Mouse (Mus musculus) cerebellum, postnatal 14 days (tissue): ENCODE measurements around the gene Itpr2.

Source experiments
- DNase-seq, 2 experiments: peaks; one replicate each; pipeline ENCODE4 v3.0.0; 2021; ENCODE audit warnings: mixed read lengths in 2 of 2

Gene Itpr2

GRCm38 (mm10) chr6:146303336-146303735 lies 198.7 kb downstream of the Itpr2 start:
- DNase-seq = peak; percentile 64 to 65

GRCm38 (mm10) chr6:146302574-146303130 lies 199.4 kb downstream of the Itpr2 start:
- DNase-seq = no peak

GRCm38 (mm10) chr6:146302101-146302500 lies 199.9 kb downstream of the Itpr2 start:
- no peak for DNase-seq

GRCm38 (mm10) chr6:146300961-146301360 lies 201.1 kb downstream of the Itpr2 start:
- no peak for DNase-seq

- peak in 1 of 2 experiments; percentile 47 for DNase-seq
These were observed 203.3 kb downstream of the Itpr2 start for GRCm38 (mm10) chr6:146298712-146299111.

- no peak for DNase-seq
These were observed 211.0 kb downstream of the Itpr2 start for GRCm38 (mm10) chr6:146291036-146291435.

GRCm38 (mm10) chr6:146289801-146290200 lies 212.2 kb downstream of the Itpr2 start:
- no peak for DNase-seq

- DNase-seq = no peak
These were observed 213.8 kb downstream of the Itpr2 start for GRCm38 (mm10) chr6:146288266-146288665.

GRCm38 (mm10) chr6:146284921-146285565 lies 217.0 kb downstream of the Itpr2 start:
- DNase-seq = no peak

- no peak for DNase-seq
These were observed 218.0 kb downstream of the Itpr2 start for GRCm38 (mm10) chr6:146283981-146284380.

- DNase-seq = peak; percentile 37 to 51
These were observed 219.9 kb downstream of the Itpr2 start for GRCm38 (mm10) chr6:146282061-146282659.

GRCm38 (mm10) chr6:146281176-146281899 lies 220.7 kb downstream of the Itpr2 start:
- DNase-seq = peak; percentile 47 to 77

GRCm38 (mm10) chr6:146273256-146273655 lies 228.8 kb downstream of the Itpr2 start:
- no peak for DNase-seq

GRCm38 (mm10) chr6:146272253-146273036 lies 229.6 kb downstream of the Itpr2 start:
- DNase-seq = peak; percentile 87

GRCm38 (mm10) chr6:146270776-146271533 lies 231.1 kb downstream of the Itpr2 start:
- DNase-seq = peak; percentile 67 to 76

- DNase-seq = peak; percentile 39 to 42
These were observed 231.9 kb downstream of the Itpr2 start for GRCm38 (mm10) chr6:146270162-146270561.

- no peak for DNase-seq
These were observed 232.7 kb downstream of the Itpr2 start for GRCm38 (mm10) chr6:146269291-146269690.

- DNase-seq = no peak
These were observed 241.2 kb downstream of the Itpr2 start for GRCm38 (mm10) chr6:146260674-146261376.

- DNase-seq = no peak
These were observed 243.3 kb downstream of the Itpr2 start for GRCm38 (mm10) chr6:146258751-146259150.

- no peak for DNase-seq
These were observed 243.8 kb downstream of the Itpr2 start for GRCm38 (mm10) chr6:146258261-146258660.

GRCm38 (mm10) chr6:146256947-146257670 lies 244.9 kb downstream of the Itpr2 start:
- DNase-seq = no peak
